Mouse (Mus musculus) E14TG2a.4 (cell line): Measurements from ENCODE around the gene Mmd.
"Not testable (repeated sequence)": the region's sequence is repeated elsewhere in the genome, so short reads cannot be mapped to it uniquely, and the experiment has no call there.

ENCODE experiments used
- H3K27me3 ChIP-seq: 2 replicates; pipeline ENCODE4 v1.6.1; 2014; ENCODE audit warnings: low read length, control low read depth; ENCODE audit not compliant: insufficient read depth
- H3K36me3 ChIP-seq: 2 replicates; pipeline ENCODE4 v1.6.1; 2014; ENCODE audit warnings: low read length, control low read depth; ENCODE audit not compliant: insufficient read depth
- H3K4me1 ChIP-seq: replicated peaks from 2 replicates; pipeline ENCODE4 v1.6.1; 2014; ENCODE audit warnings: low read depth, low read length, control low read depth
- H3K4me3 ChIP-seq: replicated peaks from 2 replicates; pipeline ENCODE4 v1.5.1; 2014; ENCODE audit warnings: mild to moderate bottlenecking, low read length
- H3K9me3 ChIP-seq: 2 replicates; pipeline ENCODE4 v1.6.1; 2014; ENCODE audit warnings: low read length, control low read depth
- CTCF ChIP-seq: conservative IDR thresholded peaks from 2 replicates; pipeline ENCODE4 v1.5.1; 2014; ENCODE audit warnings: low read length
- NANOG ChIP-seq: IDR thresholded peaks from 2 replicates; pipeline ENCODE4 v1.6.1; 2014; ENCODE audit warnings: borderline replicate concordance, low read length, mixed read lengths
- POU5F1 ChIP-seq: IDR thresholded peaks from 2 replicates; pipeline ENCODE4 v1.6.1; 2014; ENCODE audit warnings: low read length, borderline replicate concordance

The Mmd gene

DNA sequence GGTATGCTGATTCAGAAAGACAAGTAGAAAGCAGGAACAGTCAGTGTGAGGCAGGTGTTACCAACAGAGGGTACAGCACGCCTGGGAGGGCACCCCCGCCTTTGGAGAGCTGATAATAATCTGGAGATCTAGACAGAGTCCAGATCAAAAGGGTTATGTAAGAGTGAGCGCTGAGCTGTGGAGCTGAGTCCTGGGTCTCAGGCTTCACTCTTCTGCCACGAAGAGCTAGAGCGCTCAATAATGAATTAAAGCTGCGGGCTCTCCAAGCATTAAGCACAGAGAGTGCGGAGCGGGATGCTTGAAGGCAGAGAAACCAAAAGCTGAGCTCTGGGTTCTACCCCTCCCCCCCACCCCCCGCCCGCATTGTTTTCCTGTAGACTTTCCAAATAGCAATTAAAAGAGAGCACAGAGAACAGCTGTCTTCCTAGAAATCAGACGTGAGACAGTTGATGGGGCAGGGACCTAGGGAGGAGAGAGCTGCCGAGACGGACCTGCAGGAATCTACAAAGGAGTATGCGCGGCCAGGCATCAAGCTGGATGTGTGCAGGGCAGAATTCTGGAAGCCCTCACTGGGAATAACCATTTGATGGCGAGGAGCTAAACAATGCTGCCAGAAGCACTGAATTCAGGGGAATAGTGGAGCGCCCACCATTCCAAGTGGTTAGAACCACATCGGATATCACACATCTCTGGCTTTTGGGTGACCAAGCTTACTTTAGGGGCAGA, 20.3 kb downstream of the Mmd start:
- H3K27me3 ChIP-seq: no peaks in the 10 kb centered on the region
- no peaks in the 10 kb centered on the region for H3K36me3 ChIP-seq
- TF ChIP-seq CTCF (no peak), NANOG (no peak)
- peaks cover 6% of the 10 kb centered on the region for H3K4me1 ChIP-seq
- H3K4me3 ChIP-seq: no peak overlapping the region
- no peaks in the 10 kb centered on the region for H3K9me3 ChIP-seq

DNA sequence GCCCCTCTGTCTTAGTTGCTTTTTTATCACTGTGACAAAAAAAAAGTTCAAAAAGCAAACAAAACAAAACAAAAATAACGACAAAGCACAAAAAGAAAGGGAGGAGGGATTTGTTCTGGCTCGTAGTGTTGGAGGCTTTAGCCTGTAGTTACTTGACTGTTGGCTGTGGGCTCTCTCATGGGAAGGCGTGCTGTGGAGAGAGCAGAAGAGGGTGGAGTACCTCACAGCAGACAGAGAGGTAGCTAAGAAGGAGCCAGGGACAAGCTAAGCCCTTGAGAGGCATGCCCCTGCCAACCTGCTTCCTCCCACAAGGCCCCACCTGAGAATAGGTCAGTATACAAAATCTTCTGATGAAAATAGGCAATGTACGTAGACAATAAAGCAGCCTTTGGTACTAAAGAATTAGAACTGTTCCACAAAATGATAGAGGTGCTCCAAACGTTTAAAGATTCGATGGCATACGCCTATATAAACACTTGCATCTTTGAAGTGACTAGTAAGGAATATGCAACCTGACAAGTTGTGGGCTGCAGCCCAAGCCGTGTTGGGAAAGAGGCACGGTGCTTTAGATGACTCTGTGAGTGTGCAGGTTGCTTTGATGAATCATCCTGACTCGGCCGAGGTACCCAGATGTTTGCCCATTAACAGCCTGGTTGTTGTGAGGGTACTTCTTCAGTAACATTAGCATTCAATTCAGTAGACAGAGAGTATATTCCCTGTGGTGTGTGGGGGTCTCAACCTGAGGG, 21.0 kb downstream of the Mmd start:
- TF ChIP-seq POU5F1 (no peak), CTCF (no peak), NANOG (no peak)
- peaks cover 6% of the 10 kb centered on the region for H3K4me1 ChIP-seq
- H3K27me3 ChIP-seq: no peaks in the 10 kb centered on the region
- H3K9me3 ChIP-seq: no peaks in the 10 kb centered on the region
- no peak overlapping the region for H3K4me3 ChIP-seq
- no peaks in the 10 kb centered on the region for H3K36me3 ChIP-seq

DNA sequence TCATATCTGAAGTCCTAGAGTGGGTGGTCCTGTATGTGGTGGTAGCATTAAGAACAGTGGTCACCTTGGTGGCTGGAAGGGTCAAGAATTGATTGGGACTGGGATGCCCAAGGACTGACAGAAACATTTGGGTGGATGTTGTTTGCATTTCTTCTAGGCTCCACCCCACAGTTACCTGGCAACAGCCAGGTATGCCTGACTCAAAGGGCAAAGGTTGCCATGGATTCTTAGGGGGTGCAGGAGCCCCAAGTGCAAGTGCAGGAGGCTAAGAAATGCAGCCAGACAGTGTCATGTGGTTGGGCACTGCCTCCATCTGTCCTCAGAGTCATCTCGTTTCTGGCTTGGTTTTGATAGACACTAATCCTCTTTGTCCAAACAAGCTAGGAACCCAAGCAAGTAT, 24.9 kb downstream of the Mmd start:
- H3K4me1 ChIP-seq: peaks cover 6% of the 10 kb centered on the region
- no peak overlapping the region for H3K4me3 ChIP-seq
- H3K36me3 ChIP-seq: no peaks in the 10 kb centered on the region
- H3K27me3 ChIP-seq: no peaks in the 10 kb centered on the region
- TF ChIP-seq NANOG (no peak), CTCF (no peak), POU5F1 (no peak)
- H3K9me3 ChIP-seq: no peaks in the 10 kb centered on the region

DNA sequence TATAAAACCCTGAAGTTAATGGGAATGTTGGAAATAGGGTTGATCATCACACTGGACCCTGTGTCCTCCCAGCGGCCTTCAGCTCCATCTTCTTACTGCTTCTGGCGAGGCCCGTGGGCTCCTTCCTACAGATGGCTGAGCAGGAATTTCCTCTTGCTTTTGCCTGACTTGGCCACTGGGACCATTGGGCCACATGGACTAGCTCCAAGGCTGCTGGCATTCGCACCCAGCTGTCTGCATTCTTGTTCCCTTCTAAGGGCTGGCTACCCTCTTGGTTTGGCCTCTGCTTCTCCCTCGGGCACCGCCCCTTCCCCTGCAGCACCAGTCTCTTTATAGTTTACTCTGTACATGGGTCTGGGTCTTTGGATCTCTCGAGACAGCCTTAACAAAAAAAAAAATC, 26.4 kb downstream of the Mmd start:
- no peak for TF ChIP-seq NANOG
- TF ChIP-seq POU5F1: no peak
- TF ChIP-seq CTCF: no peak
- Histone ChIP-seq H3K9me3 (no peaks in the 10 kb centered on the region), H3K4me3 (no peak overlapping the region), H3K27me3 (no peaks in the 10 kb centered on the region), H3K4me1 (no peaks in the 10 kb centered on the region), H3K36me3 (no peaks in the 10 kb centered on the region)

DNA sequence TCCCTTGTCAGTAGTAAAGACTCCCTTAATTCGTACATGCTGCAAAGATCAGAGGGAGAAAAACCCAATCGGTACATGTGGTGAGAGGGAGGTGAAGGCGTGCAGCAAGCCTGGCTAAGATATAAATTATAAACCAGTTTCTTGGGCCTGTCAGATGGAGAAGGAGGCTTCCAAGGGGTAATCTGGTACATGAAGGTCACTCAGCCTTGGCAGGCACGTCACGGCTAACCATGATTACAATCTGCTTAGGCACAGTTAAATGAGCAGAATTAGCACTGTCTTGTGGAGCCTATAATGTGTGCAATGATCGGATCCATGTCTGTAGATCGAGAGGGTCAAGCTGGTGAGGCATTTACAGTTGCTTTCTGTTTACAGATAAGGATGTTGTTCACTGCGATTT, 26.9 kb downstream of the Mmd start:
- Histone ChIP-seq H3K9me3 (no peaks in the 10 kb centered on the region), H3K4me1 (no peaks in the 10 kb centered on the region), H3K4me3 (no peak overlapping the region), H3K27me3 (no peaks in the 10 kb centered on the region), H3K36me3 (no peaks in the 10 kb centered on the region)
- TF ChIP-seq CTCF: no peak
- no peak for TF ChIP-seq NANOG
- TF ChIP-seq POU5F1: no peak

DNA sequence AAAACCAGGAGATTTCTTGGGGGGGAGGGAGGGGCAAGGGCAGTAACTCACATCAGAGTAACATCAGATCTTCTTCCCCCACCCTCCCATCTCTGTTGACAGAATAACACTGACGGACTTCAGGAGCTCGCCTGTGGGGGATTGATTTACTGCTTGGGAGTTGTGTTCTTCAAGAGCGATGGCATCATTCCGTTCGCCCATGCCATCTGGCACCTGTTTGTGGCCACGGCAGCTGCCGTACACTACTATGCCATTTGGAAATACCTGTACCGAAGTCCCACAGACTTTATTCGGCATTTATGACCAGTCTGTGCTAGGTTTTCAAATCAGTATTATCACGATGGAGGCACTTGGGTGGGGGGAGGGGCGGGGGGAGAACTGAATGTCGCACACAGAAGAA, 27.3 kb downstream of the Mmd start:
- no peaks in the 10 kb centered on the region for H3K27me3 ChIP-seq
- H3K9me3 ChIP-seq: no peaks in the 10 kb centered on the region
- no peaks in the 10 kb centered on the region for H3K4me1 ChIP-seq
- TF ChIP-seq CTCF (no peak), NANOG (no peak), POU5F1 (no peak)
- H3K36me3 ChIP-seq: no peaks in the 10 kb centered on the region
- no peak overlapping the region for H3K4me3 ChIP-seq

DNA sequence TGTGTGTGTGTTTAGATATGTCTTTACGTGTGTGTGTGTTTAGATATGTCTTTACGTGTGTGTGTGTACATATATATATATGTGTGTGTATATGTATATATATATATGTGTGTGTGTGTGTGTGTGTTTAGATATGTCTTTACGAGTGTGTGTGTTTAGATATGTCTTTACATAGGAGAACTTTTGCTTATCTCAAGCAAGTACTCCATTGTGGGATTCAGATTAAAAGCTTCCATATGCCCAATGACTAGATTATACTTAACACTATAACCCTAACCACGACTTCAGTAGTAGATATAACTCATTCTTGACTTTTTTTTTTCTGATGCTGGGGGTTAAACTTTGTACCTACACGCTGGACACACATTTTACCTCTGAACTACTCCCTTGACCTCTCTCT, 30.8 kb downstream of the Mmd start:
- TF ChIP-seq POU5F1: no peak
- no peak for TF ChIP-seq NANOG
- TF ChIP-seq CTCF: no peak
- no peaks in the 10 kb centered on the region for H3K27me3 ChIP-seq
- no peaks in the 10 kb centered on the region for H3K36me3 ChIP-seq
- no peaks in the 10 kb centered on the region for H3K9me3 ChIP-seq
- no peaks in the 10 kb centered on the region for H3K4me1 ChIP-seq
- H3K4me3 ChIP-seq: no peak overlapping the region

DNA sequence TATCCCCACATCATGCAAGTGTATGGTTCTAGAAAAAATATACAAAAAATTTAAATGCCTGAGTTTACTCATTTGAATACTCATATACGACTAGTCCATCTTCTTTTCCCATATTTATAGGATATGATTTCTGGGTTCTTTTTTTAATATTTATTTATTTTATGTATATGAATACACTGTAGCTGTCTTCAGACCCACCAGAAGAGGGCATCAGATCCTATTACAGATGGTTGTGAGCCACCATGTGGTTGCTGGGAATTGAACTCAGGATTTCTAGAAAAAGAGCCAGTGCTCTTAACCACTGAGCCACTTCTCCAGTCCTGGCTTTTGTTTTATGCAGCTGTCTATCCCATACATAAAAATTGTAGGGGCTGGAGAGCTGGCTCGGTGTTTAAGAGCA, 32.7 kb downstream of the Mmd start:
- H3K27me3 ChIP-seq, H3K36me3 ChIP-seq, H3K4me3 ChIP-seq, H3K4me1 ChIP-seq, H3K9me3 ChIP-seq: not testable (repeated sequence)

DNA sequence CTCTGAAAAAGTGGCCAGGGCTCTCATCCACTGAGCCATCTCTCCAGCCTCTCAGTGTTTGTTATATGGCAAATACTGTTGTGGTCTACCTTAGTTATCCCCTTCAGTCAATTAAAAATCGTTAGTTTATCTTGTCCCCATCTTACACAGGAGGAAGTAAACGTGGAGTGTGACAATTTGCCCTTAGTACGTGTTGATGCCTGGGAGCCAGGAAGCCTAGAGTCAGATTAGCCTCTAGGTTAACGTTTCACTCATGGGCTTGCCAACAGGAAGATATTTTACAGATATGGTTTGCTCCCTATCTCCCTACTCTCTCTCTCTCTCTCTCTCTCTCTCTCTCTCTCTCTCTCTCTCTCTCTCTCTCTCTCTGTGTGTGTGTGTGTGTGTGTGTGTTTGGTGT, 33.9 kb downstream of the Mmd start:
- Histone ChIP-seq H3K27me3 (no peaks in the 10 kb centered on the region), H3K4me1 (no peaks in the 10 kb centered on the region), H3K9me3 (no peaks in the 10 kb centered on the region), H3K4me3 (no peak overlapping the region), H3K36me3 (no peaks in the 10 kb centered on the region)
- no peak for TF ChIP-seq POU5F1
